Mouse (Mus musculus) forebrain, embryonic 10.5 days (tissue): ENCODE results near the gene Mycl. TPM values are rescaled to one million over a fixed set of nuclear protein-coding genes. Genes with fewer than 3 reads are reported as not detected.

ENCODE experiments used
- DNase-seq: peaks from one replicate; pipeline ENCODE4 v3.0.0-alpha.2; 2017; ENCODE audit warnings: low spot score; ENCODE audit errors: extremely low spot score
- H3K27ac ChIP-seq: fragments of 300-500 bp; sonication (generic); 2 replicates; pipeline ENCODE4 v1.5.1; 2016; ENCODE audit warnings: mild to moderate bottlenecking
- H3K27me3 ChIP-seq: fragments of 300-500 bp; sonication (generic); 2 replicates; pipeline ENCODE4 v1.6.1; 2016; ENCODE audit warnings: mild to moderate bottlenecking; ENCODE audit not compliant: poor library complexity, severe bottlenecking
- H3K36me3 ChIP-seq: fragments of 300-500 bp; sonication (generic); replicated peaks from 2 replicates; pipeline ENCODE4 v1.6.1; 2016; ENCODE audit warnings: mild to moderate bottlenecking, moderate library complexity
- H3K4me1 ChIP-seq: fragments of 300-500 bp; sonication (generic); 2 replicates; pipeline ENCODE4 v1.6.1; 2016
- H3K4me3 ChIP-seq: fragments of 300-500 bp; sonication (generic); 2 replicates; pipeline ENCODE4 v1.5.1; 2016; ENCODE audit warnings: mild to moderate bottlenecking, moderate library complexity
- H3K9me3 ChIP-seq: fragments of 300-500 bp; sonication (generic); 2 replicates; pipeline ENCODE4 v1.6.1; 2016; ENCODE audit warnings: mild to moderate bottlenecking, moderate library complexity
- WGBS: fragments of 180-500 bp; shearing (Covaris S2); methylation state at CpG from one replicate; pipeline ENCODE4 v1.1.7; 2016; 5-methylcytosine and 5-hydroxymethylcytosine counted together
- polyA plus RNA-seq: library from polyadenylated mRNA; unstranded; fragments of >200 nt; fragmentation: Nextera tagmentation; extraction: Ambion mirVana; gene quantifications from 2 replicates; pipeline ENCODE4 v1.2.1, GENCODE M21; 2016

Gene Mycl
- polyA plus RNA-seq, 1 experiment from 2014 or later = 39.7 TPM

DNA sequence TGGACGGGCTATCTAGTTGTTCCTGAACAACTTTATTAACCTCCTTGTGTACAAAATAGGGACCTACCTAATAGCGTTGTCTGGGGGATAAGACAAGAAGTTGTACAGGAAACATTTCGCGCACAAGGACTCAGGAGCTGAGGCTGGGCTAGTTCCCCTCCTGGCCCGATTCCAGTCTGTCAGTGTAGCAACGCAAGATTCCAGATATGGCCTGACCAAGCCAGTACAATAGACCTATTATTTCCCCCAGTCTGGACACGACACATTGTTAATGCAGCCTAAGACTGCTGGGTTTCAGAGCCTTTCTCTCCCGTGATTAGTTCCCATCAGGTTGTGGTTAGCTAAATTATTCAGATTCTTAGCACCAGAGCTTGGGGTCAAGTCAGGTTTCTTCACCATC, 32.7 kb upstream of the Mycl start:
- 47% methylated on average over 8 of the region's 8 CpGs for WGBS
- Histone ChIP-seq H3K36me3 (peaks cover 15% of the 10 kb centered on the region), H3K4me3 (no peak overlapping the region), H3K27me3 (peaks cover 55% of the 10 kb centered on the region), H3K4me1 (peaks cover 49% of the 10 kb centered on the region), H3K27ac (peak overlapping the region; percentile 58; the same call in 1 of the 2 replicates), H3K9me3 (no peaks in the 10 kb centered on the region)
- DNase-seq = no peak

DNA sequence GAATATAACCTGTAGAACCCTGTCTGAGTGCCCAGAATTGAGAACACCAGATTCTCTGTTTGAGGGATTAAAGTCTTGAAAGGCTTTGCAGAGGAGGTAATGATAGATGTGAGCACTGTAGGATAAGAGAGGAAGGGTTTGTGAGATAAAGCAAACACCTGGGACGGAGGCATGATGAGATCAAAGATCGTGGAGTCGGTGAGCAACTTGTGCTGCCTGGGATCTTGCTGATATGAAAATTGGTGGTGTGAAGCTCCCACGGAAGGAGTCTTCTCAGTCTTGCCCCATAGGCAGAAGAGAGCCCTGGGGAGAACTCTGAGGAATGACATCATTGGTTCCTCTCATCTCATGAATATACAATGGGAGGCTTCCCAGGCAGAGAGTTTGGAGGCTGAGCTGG, 27.3 kb upstream of the Mycl start:
- H3K9me3 ChIP-seq = no peaks in the 10 kb centered on the region
- H3K27ac ChIP-seq = no peak overlapping the region
- peaks cover 10% of the 10 kb centered on the region; the same call in 1 of the 2 replicates for H3K27me3 ChIP-seq
- peaks cover 1% of the 10 kb centered on the region for H3K4me1 ChIP-seq
- no peak overlapping the region for H3K4me3 ChIP-seq
- 82% methylated on average over 4 of the region's 4 CpGs for WGBS
- no peaks in the 10 kb centered on the region for H3K36me3 ChIP-seq
- no peak for DNase-seq

- DNase-seq = no peak
- no peaks in the 10 kb centered on the region for H3K27me3 ChIP-seq
- H3K27ac ChIP-seq = no peak overlapping the region
- no peaks in the 10 kb centered on the region for H3K9me3 ChIP-seq
- H3K4me1 ChIP-seq = no peaks in the 10 kb centered on the region
- H3K36me3 ChIP-seq = no peaks in the 10 kb centered on the region
- 86% methylated on average over 4 of the region's 4 CpGs for WGBS
- H3K4me3 ChIP-seq = no peak overlapping the region
Measured at GRCm38 (mm10) chr4:122971191-122971590, 24.3 kb upstream of the Mycl start.

DNA sequence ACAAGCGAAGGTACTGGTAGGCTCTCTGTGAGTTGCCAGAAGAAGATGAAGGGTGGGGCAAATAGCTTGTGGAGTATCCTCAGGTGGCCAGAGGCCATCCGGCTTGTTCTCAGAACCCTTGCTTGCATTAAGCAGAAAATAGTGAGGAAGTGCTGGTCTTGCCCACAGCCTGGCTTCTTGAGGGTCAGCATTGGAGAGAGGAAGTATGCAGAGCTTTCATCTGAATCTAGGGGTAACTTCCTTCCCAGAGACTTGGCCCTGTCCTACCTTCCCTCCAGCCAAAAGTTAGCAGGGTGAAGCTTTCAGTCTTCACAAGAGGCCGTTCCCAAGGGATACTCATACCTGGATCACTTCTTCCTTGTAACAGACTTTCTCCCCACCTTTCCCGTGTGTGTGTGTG, 23.8 kb upstream of the Mycl start:
- Histone ChIP-seq H3K27ac (no peak overlapping the region), H3K36me3 (no peaks in the 10 kb centered on the region), H3K9me3 (no peaks in the 10 kb centered on the region), H3K27me3 (no peaks in the 10 kb centered on the region), H3K4me1 (no peaks in the 10 kb centered on the region), H3K4me3 (no peak overlapping the region)
- WGBS = 86% methylated on average over 4 of the region's 4 CpGs
- no peak for DNase-seq

DNA sequence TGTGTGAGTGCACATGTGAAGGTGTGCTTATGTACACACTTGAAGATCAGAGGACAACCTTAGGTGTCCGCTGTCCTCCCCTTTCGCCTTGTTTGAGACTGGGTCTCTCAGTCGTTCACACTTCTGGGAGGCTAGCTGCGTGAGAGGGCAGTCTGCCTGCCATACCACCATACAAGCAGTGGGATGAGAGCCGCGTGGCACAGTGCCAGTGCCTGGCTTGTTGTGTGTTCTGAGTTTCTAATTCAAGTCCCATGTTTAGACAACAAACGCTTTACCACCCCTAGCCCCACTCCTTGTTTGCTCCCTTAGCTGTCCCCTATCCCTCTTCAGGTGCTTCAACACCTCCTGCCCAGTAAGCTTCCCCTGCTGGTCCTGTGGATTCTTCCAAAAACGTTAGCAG, 23.4 kb upstream of the Mycl start:
- WGBS = 78% methylated on average over 8 of the region's 8 CpGs
- Histone ChIP-seq H3K27ac (no peak overlapping the region), H3K27me3 (no peaks in the 10 kb centered on the region), H3K36me3 (no peaks in the 10 kb centered on the region), H3K9me3 (no peaks in the 10 kb centered on the region), H3K4me1 (no peaks in the 10 kb centered on the region), H3K4me3 (no peak overlapping the region)
- no peak for DNase-seq

- H3K4me3 ChIP-seq = no peak overlapping the region
- no peaks in the 10 kb centered on the region for H3K4me1 ChIP-seq
- whole genome bisulfite sequencing = 84% methylated on average over 5 of the region's 5 CpGs
- H3K27me3 ChIP-seq = no peaks in the 10 kb centered on the region
- DNase-seq = no peak
- H3K27ac ChIP-seq = no peak overlapping the region
- no peaks in the 10 kb centered on the region for H3K9me3 ChIP-seq
- no peaks in the 10 kb centered on the region for H3K36me3 ChIP-seq
Measured at GRCm38 (mm10) chr4:122974976-122975520, 20.4 kb upstream of the Mycl start.

GRCm38 (mm10) chr4:122976885-122977284, 18.6 kb upstream of the Mycl start:
- Histone ChIP-seq H3K36me3 (no peaks in the 10 kb centered on the region), H3K27ac (no peak overlapping the region), H3K4me3 (no peak overlapping the region), H3K27me3 (peaks cover 11% of the 10 kb centered on the region), H3K4me1 (peaks cover 5% of the 10 kb centered on the region), H3K9me3 (no peaks in the 10 kb centered on the region)
- no peak for DNase-seq
- 87% methylated on average over 4 of the region's 4 CpGs for WGBS

DNA sequence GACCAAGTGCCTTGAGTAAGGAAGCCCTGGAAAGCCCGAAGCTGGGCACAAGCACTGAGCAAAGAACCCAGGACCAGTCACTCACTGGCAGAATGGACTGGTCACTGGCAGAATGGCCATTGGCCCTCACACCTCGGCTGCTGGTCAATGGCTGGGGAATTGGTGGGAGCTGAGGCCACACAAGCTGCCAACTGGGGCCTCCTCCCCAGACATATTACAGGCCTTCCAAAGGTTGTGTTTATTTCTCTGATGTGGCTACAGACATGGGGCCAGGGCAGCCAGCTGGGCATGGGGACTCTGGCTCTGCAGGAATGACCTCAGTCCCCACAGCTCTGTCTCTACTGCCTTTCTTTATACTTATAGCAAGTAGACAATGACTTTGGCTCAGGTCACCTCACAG, 16.6 kb upstream of the Mycl start:
- H3K36me3 ChIP-seq = no peaks in the 10 kb centered on the region
- no peaks in the 10 kb centered on the region for H3K9me3 ChIP-seq
- H3K4me1 ChIP-seq = peaks cover 22% of the 10 kb centered on the region
- no peak overlapping the region for H3K4me3 ChIP-seq
- H3K27me3 ChIP-seq = peaks cover 29% of the 10 kb centered on the region
- 85% methylated on average over 2 of the region's 2 CpGs for WGBS
- no peak for DNase-seq
- H3K27ac ChIP-seq = no peak overlapping the region

DNA sequence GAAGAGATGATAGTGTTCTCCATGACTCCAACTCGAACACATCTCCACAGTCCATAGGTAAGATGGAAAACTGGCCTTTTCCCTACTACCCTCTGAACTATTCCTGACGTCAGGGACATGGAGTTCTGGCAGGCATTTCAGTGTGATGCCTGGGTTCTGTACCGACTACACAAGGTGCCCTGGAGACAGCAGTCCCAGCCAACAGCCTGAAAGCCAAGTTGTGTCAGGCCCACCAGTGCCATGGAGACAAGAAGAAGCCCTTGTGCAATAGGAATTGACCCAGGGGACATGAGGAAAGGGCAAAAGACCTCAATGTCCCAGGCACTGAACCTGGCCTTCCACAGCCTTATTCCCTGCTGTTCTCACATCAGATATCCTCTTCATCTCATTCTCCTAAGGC, 15.6 kb upstream of the Mycl start:
- no peak overlapping the region for H3K27ac ChIP-seq
- 78% methylated on average over 3 of the region's 3 CpGs for WGBS
- H3K4me3 ChIP-seq = no peak overlapping the region
- no peaks in the 10 kb centered on the region for H3K9me3 ChIP-seq
- DNase-seq = no peak
- no peaks in the 10 kb centered on the region for H3K36me3 ChIP-seq
- H3K4me1 ChIP-seq = peaks cover 22% of the 10 kb centered on the region
- H3K27me3 ChIP-seq = peaks cover 39% of the 10 kb centered on the region

GRCm38 (mm10) chr4:122980684-122981083, 14.8 kb upstream of the Mycl start:
- Histone ChIP-seq H3K4me1 (peaks cover 22% of the 10 kb centered on the region), H3K4me3 (no peak overlapping the region), H3K27ac (no peak overlapping the region), H3K9me3 (no peaks in the 10 kb centered on the region), H3K27me3 (peaks cover 42% of the 10 kb centered on the region), H3K36me3 (no peaks in the 10 kb centered on the region)
- 84% methylated on average over 2 of the region's 2 CpGs for WGBS
- no peak for DNase-seq

- Histone ChIP-seq H3K4me1 (peaks cover 22% of the 10 kb centered on the region), H3K27me3 (peaks cover 42% of the 10 kb centered on the region), H3K36me3 (no peaks in the 10 kb centered on the region), H3K27ac (no peak overlapping the region), H3K4me3 (no peak overlapping the region), H3K9me3 (no peaks in the 10 kb centered on the region)
- 91% methylated on average over 7 of the region's 7 CpGs for WGBS
- DNase-seq = no peak
Measured at GRCm38 (mm10) chr4:122981238-122981637, 14.2 kb upstream of the Mycl start.

GRCm38 (mm10) chr4:122981930-122982329, 13.5 kb upstream of the Mycl start:
- H3K27me3 ChIP-seq = peaks cover 42% of the 10 kb centered on the region
- no peaks in the 10 kb centered on the region for H3K36me3 ChIP-seq
- H3K27ac ChIP-seq = no peak overlapping the region
- H3K4me1 ChIP-seq = peaks cover 22% of the 10 kb centered on the region
- WGBS = 45% methylated on average over 3 of the region's 3 CpGs
- H3K9me3 ChIP-seq = no peaks in the 10 kb centered on the region
- H3K4me3 ChIP-seq = no peak overlapping the region
- no peak for DNase-seq

DNA sequence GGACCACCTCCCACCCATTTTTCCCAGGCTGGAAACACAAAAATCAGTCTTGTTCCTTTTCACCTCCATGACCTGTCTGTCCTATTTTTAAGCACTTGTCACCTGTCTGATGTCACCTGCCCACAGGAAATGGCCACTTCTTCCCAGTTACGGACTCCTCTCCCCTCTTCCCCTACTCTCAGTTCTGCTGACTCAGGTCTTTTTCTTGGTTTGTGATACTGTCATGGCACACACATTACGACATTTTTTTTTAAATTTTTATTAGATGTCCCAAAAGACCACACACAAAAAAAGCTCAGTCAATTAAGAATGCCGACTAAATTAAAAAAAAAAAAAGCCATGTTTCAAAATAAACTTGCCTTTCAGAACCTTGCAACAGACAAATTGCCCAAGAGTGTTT, 12.9 kb upstream of the Mycl start:
- H3K36me3 ChIP-seq = no peaks in the 10 kb centered on the region
- no peak for DNase-seq
- 76% methylated on average over 3 of the region's 3 CpGs for WGBS
- H3K4me3 ChIP-seq = no peak overlapping the region
- no peaks in the 10 kb centered on the region for H3K9me3 ChIP-seq
- H3K27me3 ChIP-seq = peaks cover 42% of the 10 kb centered on the region
- H3K4me1 ChIP-seq = peaks cover 22% of the 10 kb centered on the region
- no peak overlapping the region for H3K27ac ChIP-seq
